Mouse (Mus musculus): ENCODE results near the gene Stk31. TPM values are rescaled to one million over a fixed set of nuclear protein-coding genes. Genes with fewer than 3 reads are reported as not detected.
A peak's percentile ranks its signal among the peaks of the same experiment; 100 is the strongest.
"Not testable (repeated sequence)": the region's sequence is repeated elsewhere in the genome, so short reads cannot be mapped to it uniquely, and the experiment has no call there.

The Stk31 gene
- not detected in 2 replicates for total RNA-seq (2017)

- no peak for ATAC-seq (replicated peaks; ENCODE audit: low read depth, poor library complexity, severe bottlenecking)
These were observed at the start of gene Stk31 for GRCm38 (mm10) chr6:49395316-49395715. Gene Stk31, plus strand, starts transcription at chr6:49395604.

GRCm38 (mm10) chr6:49349826-49350225 lies 45.6 kb upstream of the Stk31 start:
- ATAC-seq (replicated peaks; ENCODE audit: low read depth, poor library complexity, severe bottlenecking): no peak

DNA sequence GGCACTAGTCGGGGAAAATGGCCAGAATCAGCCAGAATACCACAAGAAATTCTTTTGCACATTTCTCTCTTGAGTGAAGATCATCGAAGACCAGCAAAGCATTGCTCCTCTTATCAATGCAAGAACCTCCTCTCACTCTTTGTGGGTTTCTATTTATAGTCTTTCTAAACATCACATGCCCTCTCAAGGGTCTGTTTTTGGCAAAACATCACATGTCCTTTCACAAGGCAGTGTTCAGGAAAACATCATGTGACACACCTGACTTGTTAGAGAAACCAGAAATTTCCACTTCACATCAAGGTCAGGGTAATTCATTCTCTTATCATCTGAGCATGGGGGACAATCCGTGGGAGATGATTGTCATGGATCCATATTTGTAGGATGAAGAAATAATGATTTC lies 40.8 kb upstream of the Stk31 start:
- ATAC-seq (replicated peaks; ENCODE audit: low read depth, poor library complexity, severe bottlenecking): no peak

GRCm38 (mm10) chr6:49355171-49355570 lies 40.2 kb upstream of the Stk31 start:
- ATAC-seq (replicated peaks; ENCODE audit: low read depth, poor library complexity, severe bottlenecking): no peak

GRCm38 (mm10) chr6:49360420-49360819 lies 35.0 kb upstream of the Stk31 start:
- ATAC-seq (replicated peaks; ENCODE audit: low read depth, poor library complexity, severe bottlenecking): peak; percentile 71

GRCm38 (mm10) chr6:49367159-49368054 lies 28.0 kb upstream of the Stk31 start, which contains the start of gene Fam221a:
Gene Fam221a, plus strand, starts transcription at chr6:49367739.
- peak; percentile 98 for ATAC-seq (replicated peaks; ENCODE audit: low read depth, poor library complexity, severe bottlenecking)

DNA sequence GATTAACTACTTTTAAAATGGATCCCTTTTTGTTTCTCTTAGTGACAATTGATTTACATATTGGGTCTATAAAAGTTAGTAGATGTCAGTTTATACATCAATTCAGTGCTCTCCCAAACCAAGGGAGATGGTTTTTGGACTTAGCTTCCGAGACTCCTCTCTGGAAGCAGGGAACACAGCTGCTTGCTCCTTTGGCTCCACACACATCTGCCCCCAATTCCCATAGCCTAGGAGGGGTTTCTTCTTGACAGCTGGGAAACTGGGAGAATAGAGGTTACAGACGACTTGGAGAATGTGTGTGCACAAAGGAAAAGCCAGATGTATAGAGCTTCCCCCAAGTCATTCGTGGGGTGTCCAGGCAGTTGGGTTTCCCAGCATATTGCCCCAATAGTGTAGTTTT lies 27.2 kb upstream of the Stk31 start:
- ATAC-seq (replicated peaks; ENCODE audit: low read depth, poor library complexity, severe bottlenecking): no peak

DNA sequence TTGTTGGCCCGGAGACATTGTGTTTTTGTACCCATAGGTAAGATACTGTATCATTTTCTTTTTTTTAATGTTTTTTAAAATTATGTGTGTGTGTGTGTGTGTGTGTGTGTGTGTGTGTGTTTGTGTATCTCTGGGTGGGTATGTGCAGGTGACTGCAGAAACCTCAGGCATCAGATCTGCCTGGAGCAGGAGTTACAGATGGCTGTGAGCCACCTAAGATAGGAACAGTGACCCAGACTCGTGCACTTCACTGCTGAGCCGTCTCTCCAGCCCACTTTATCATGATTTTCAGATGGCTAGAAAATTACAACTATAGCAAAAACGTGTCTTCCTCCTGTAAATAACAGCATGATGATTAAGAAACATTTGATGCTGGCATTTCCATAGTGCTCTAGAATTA lies 22.7 kb upstream of the Stk31 start:
- ATAC-seq (replicated peaks; ENCODE audit: low read depth, poor library complexity, severe bottlenecking): no peak

GRCm38 (mm10) chr6:49373943-49374342 lies 21.5 kb upstream of the Stk31 start:
- no peak for ATAC-seq (replicated peaks; ENCODE audit: low read depth, poor library complexity, severe bottlenecking)

GRCm38 (mm10) chr6:49378328-49378727 lies 17.1 kb upstream of the Stk31 start:
- no peak for ATAC-seq (replicated peaks; ENCODE audit: low read depth, poor library complexity, severe bottlenecking)

GRCm38 (mm10) chr6:49394276-49394675 lies 1.1 kb upstream of the Stk31 start:
- no peak for ATAC-seq (replicated peaks; ENCODE audit: low read depth, poor library complexity, severe bottlenecking)

DNA sequence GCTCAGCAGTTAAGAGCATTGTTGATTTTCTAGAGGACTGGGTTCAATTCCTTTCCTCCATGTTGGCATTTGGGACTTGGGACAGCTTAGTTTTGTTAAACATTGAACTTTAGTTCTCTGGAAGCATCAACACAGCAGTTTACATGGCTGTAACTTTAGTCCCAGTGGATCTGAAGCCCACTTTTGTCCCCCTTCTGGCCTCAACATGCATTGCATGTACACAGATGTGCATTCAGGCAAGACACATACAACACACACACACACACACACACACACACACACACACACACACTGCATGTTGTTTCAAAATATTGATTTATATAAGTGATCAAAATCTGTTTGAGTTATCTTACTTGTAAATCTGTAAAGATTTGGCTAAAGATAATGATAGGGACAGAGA lies 2.1 kb downstream of the Stk31 start:
- peak; percentile 58; the same call in 1 of the 2 replicates for ATAC-seq (replicated peaks; ENCODE audit: low read depth, poor library complexity, severe bottlenecking)

DNA sequence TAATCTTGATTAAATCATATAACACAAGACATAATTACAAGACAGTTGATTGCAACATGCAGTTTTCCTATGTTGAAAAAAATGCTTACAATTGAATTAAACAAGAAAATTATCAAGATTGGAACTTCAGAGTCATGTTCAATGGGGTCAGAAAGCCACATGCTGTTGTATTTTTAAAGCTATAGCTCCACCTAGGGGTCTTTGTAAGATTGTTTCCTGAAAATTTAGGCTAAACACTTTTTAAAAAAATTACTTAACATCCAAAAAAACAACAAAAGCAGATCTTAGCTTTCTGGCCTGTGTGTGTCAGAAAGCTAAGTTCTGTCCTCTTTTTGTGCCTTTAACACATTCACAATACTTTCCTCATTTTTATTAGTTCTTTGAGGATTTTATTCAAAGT lies 3.0 kb downstream of the Stk31 start:
- ATAC-seq (replicated peaks; ENCODE audit: low read depth, poor library complexity, severe bottlenecking): no peak

- ATAC-seq (replicated peaks; ENCODE audit: low read depth, poor library complexity, severe bottlenecking): no peak
These were observed 15.4 kb downstream of the Stk31 start for GRCm38 (mm10) chr6:49410830-49411229.

GRCm38 (mm10) chr6:49412967-49413366 lies 17.6 kb downstream of the Stk31 start:
- not testable (repeated sequence) for ATAC-seq (replicated peaks; ENCODE audit: low read depth, poor library complexity, severe bottlenecking)

- ATAC-seq (replicated peaks; ENCODE audit: low read depth, poor library complexity, severe bottlenecking): no peak
These were observed 20.6 kb downstream of the Stk31 start for GRCm38 (mm10) chr6:49415971-49416370.

DNA sequence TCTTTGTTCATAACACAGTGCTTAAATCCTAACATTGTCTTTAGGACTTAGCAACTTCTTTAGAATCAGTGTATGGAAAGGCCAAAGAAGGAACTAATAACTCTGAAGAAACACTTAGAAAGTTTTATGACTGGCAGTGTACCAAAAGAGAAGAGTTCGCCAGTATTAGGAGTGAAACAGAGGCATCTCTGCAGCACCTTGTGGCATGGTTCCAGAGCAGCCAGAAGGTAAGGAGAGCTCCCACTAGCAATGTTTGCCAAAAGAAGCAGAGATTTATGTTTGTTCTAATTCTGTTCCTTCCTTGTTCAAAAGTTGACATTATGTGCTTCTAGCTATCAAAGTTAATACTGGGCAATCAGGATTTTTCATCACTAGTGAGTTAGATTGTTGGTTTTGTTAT lies 41.9 kb downstream of the Stk31 start:
- ATAC-seq (replicated peaks; ENCODE audit: low read depth, poor library complexity, severe bottlenecking): no peak

DNA sequence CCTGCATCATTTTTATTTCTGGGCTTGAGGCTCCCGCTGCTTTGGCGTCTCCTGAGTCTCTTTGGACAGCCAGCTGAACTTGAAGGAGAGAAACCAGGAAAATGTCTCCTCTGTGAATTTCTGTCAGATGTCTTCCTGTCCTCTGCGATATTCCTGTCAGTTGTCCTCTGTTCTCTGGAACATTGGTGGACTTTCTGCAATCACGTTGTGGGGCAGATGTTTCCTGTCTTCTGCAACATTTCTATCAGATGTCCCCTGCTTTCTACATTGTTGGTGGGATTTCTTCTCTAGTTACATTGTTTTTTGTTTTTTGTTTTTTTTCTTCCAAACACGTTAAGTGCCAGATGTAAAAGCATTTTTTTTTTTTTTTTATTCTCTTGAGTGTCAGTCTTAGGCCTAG lies 62.7 kb downstream of the Stk31 start:
- ATAC-seq (replicated peaks; ENCODE audit: low read depth, poor library complexity, severe bottlenecking): no peak

DNA sequence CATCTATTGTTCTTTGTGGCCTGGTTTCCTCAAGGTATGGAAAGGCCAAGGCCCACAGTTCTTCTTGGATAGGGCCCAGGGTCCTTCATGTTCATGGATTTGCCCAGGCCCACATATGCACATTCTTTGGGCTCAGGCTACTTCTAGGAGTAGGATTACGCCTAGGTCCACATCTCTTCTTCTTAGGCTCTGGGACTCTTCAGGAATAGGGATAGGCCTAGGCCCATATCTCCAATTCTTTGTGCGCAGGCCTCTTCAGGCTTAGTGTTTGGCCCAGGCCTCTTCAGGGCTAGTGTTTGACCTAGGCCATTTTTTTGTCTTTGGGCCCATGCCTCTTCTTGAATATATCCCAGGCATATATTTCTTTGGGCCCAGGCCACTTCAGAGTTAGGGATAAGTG lies 87.8 kb downstream of the Stk31 start:
- ATAC-seq (replicated peaks; ENCODE audit: low read depth, poor library complexity, severe bottlenecking): no peak

GRCm38 (mm10) chr6:49491526-49491925 lies 96.1 kb downstream of the Stk31 start:
- ATAC-seq (replicated peaks; ENCODE audit: low read depth, poor library complexity, severe bottlenecking): no peak

GRCm38 (mm10) chr6:49519053-49519452 lies 123.6 kb downstream of the Stk31 start:
- ATAC-seq (replicated peaks; ENCODE audit: low read depth, poor library complexity, severe bottlenecking): peak; percentile 66; the same call in 1 of the 2 replicates
